Mouse (Mus musculus) E14TG2a.4 (cell line): ENCODE results near the gene G6pc3.

Experiments
- H3K27me3 ChIP-seq: 2 replicates; pipeline ENCODE4 v1.6.1; 2014; ENCODE audit warnings: low read length, control low read depth; ENCODE audit not compliant: insufficient read depth
- H3K36me3 ChIP-seq: 2 replicates; pipeline ENCODE4 v1.6.1; 2014; ENCODE audit warnings: low read length, control low read depth; ENCODE audit not compliant: insufficient read depth
- H3K4me1 ChIP-seq: replicated peaks from 2 replicates; pipeline ENCODE4 v1.6.1; 2014; ENCODE audit warnings: low read depth, low read length, control low read depth
- H3K4me3 ChIP-seq: replicated peaks from 2 replicates; pipeline ENCODE4 v1.5.1; 2014; ENCODE audit warnings: mild to moderate bottlenecking, low read length
- H3K9me3 ChIP-seq: 2 replicates; pipeline ENCODE4 v1.6.1; 2014; ENCODE audit warnings: low read length, control low read depth
- CTCF ChIP-seq: conservative IDR thresholded peaks from 2 replicates; pipeline ENCODE4 v1.5.1; 2014; ENCODE audit warnings: low read length
- NANOG ChIP-seq: IDR thresholded peaks from 2 replicates; pipeline ENCODE4 v1.6.1; 2014; ENCODE audit warnings: borderline replicate concordance, low read length, mixed read lengths
- POU5F1 ChIP-seq: IDR thresholded peaks from 2 replicates; pipeline ENCODE4 v1.6.1; 2014; ENCODE audit warnings: low read length, borderline replicate concordance

The G6pc3 gene

DNA sequence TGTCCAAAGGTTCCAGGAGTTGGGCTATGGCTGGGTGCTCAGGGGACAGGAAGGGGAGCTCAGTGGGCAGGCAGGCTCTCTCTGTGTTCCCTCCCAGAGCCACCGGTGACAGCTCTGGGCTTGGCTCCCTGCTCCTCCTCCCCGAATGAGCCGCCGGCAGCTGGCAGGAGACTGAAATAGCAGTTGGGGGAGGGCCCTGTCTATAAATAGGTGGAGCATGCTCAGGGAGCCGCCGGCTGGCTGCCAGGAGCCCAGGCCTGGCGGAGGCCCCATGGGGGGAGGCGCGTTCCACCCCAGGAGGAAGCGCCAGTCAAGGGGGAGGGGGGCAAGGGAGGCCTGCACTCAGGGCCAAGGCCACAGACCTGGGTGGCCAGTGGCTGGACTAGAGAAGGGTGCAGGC is 29.4 kb downstream of the G6pc3 start:
- Histone ChIP-seq H3K4me1 (peaks cover 99% of the 10 kb centered on the region), H3K9me3 (no peaks in the 10 kb centered on the region), H3K27me3 (0 out of 2 replicates have a peak, but pooled peaks cover 2% of the 10 kb centered on the region), H3K36me3 (peaks cover 36% of the 10 kb centered on the region), H3K4me3 (peak overlapping the region; percentile 75)
- no peak for TF ChIP-seq POU5F1
- no peak for TF ChIP-seq CTCF
- TF ChIP-seq NANOG, result no peak

DNA sequence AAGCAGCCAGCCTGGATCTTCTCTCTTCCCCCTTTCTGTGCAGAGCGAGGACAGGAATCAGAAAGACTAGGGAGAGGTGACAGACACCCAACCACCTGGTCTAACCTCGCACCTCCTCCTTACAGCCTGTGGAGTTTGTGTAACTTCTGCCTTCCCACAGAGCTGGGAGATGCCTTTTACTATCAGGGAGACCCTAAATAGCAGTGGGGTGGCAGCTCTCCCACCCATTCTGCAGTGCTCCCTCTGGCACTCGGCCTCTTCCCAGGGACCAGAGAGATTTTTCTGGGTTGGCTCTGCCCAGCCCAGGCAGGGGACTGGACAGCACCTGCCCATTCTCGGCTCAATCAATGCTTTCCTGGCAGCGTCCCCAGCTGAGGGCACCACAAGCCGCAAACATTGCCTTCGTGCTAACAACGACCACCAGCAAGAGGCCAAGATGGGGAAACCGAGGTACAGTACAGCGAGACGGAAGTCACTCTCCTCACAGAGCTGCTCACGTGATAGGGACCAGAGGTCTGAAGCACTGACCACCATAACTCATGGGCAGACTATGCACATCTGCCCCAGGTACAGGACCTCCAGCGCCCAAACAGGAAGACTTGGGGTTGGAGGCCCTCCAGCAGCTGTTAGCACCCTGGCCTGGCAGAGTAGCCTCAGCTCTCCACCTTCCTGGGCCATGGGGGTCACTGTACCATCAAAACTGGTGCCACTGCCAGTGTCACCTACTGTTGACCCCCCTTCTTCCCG is 30.0 kb downstream of the G6pc3 start:
- H3K4me1 ChIP-seq, result peaks cover 99% of the 10 kb centered on the region
- TF ChIP-seq POU5F1 (no peak), NANOG (no peak), CTCF (no peak)
- H3K36me3 ChIP-seq, result peaks cover 34% of the 10 kb centered on the region
- H3K4me3 ChIP-seq, result peak overlapping the region; percentile 75; the same call in 1 of the 2 replicates
- 0 out of 2 replicates have a peak, but pooled peaks cover 2% of the 10 kb centered on the region for H3K27me3 ChIP-seq
- H3K9me3 ChIP-seq, result no peaks in the 10 kb centered on the region

- TF ChIP-seq CTCF, result no peak
- H3K4me1 ChIP-seq, result peaks cover 99% of the 10 kb centered on the region
- no peaks in the 10 kb centered on the region for H3K9me3 ChIP-seq
- H3K36me3 ChIP-seq, result peaks cover 34% of the 10 kb centered on the region
- H3K27me3 ChIP-seq, result 0 out of 2 replicates have a peak, but pooled peaks cover 2% of the 10 kb centered on the region
- H3K4me3 ChIP-seq, result no peak overlapping the region
These were observed 30.6 kb downstream of the G6pc3 start for GRCm38 (mm10) chr11:102219994-102220346.

GRCm38 (mm10) chr11:102220451-102220850 is 31.0 kb downstream of the G6pc3 start:
- TF ChIP-seq CTCF (no peak), NANOG (no peak), POU5F1 (no peak)
- H3K4me1 ChIP-seq, result peaks cover 99% of the 10 kb centered on the region
- no peak overlapping the region for H3K4me3 ChIP-seq

GRCm38 (mm10) chr11:102221243-102221953 is 32.0 kb downstream of the G6pc3 start:
- TF ChIP-seq POU5F1 (no peak), NANOG (no peak)
- Histone ChIP-seq H3K4me1 (peaks cover 99% of the 10 kb centered on the region), H3K4me3 (0 out of 2 replicates have a peak overlapping the region, but pooled peaks have one; percentile 13), H3K36me3 (peaks cover 34% of the 10 kb centered on the region), H3K9me3 (no peaks in the 10 kb centered on the region), H3K27me3 (0 out of 2 replicates have a peak, but pooled peaks cover 2% of the 10 kb centered on the region)

More at GRCm38 (mm10) chr11:102220451-102220850, 31.0 kb downstream of the G6pc3 start:
- H3K9me3 ChIP-seq, result no peaks in the 10 kb centered on the region
- H3K27me3 ChIP-seq, result 0 out of 2 replicates have a peak, but pooled peaks cover 2% of the 10 kb centered on the region
- peaks cover 34% of the 10 kb centered on the region for H3K36me3 ChIP-seq

GRCm38 (mm10) chr11:102221954-102222351 is 32.5 kb downstream of the G6pc3 start:
- 0 out of 2 replicates have a peak, but pooled peaks cover 4% of the 10 kb centered on the region for H3K27me3 ChIP-seq
- no peak for TF ChIP-seq NANOG
- no peak for TF ChIP-seq POU5F1
- TF ChIP-seq CTCF, result no peak
- H3K4me1 ChIP-seq, result peaks cover 99% of the 10 kb centered on the region
- peaks cover 34% of the 10 kb centered on the region for H3K36me3 ChIP-seq
- 0 out of 2 replicates have a peak overlapping the region, but pooled peaks have one; percentile 13 for H3K4me3 ChIP-seq
- H3K9me3 ChIP-seq, result no peaks in the 10 kb centered on the region

DNA sequence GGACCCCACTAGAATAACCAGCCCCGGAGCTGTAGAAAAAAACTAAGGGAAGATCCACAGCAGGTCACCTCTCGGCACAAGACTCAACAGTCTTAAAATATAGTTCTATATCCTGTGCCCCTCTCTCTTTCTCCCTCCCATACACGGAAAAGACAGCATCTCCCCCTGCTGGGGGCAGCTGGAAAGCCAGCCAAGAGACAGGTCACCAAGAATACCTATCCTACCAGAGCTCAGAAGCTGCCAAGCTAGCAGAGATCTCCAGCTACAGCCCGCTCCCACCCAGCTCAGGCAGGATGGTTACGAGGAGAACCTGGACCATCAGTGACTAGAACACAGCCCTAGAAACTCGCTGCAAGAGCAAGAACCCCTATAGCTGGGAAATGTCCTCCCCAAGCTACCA is 33.7 kb downstream of the G6pc3 start:
- no peak for TF ChIP-seq POU5F1
- peak; percentile 63 for TF ChIP-seq CTCF
- H3K36me3 ChIP-seq, result peaks cover 27% of the 10 kb centered on the region

GRCm38 (mm10) chr11:102224686-102225085 is 35.3 kb downstream of the G6pc3 start:
- H3K9me3 ChIP-seq, result no peaks in the 10 kb centered on the region
- peak overlapping the region; percentile 59 for H3K4me3 ChIP-seq
- peaks cover 24% of the 10 kb centered on the region for H3K36me3 ChIP-seq
- peaks cover 18% of the 10 kb centered on the region for H3K27me3 ChIP-seq
- TF ChIP-seq POU5F1 (no peak), NANOG (no peak), CTCF (no peak)
- H3K4me1 ChIP-seq, result peaks cover 98% of the 10 kb centered on the region

More for the DNA sequence above, 33.7 kb downstream of the G6pc3 start:
- Histone ChIP-seq H3K4me1 (peaks cover 100% of the 10 kb centered on the region), H3K27me3 (peaks cover 7% of the 10 kb centered on the region; the same call in 1 of the 2 replicates), H3K4me3 (no peak overlapping the region), H3K9me3 (no peaks in the 10 kb centered on the region)

DNA sequence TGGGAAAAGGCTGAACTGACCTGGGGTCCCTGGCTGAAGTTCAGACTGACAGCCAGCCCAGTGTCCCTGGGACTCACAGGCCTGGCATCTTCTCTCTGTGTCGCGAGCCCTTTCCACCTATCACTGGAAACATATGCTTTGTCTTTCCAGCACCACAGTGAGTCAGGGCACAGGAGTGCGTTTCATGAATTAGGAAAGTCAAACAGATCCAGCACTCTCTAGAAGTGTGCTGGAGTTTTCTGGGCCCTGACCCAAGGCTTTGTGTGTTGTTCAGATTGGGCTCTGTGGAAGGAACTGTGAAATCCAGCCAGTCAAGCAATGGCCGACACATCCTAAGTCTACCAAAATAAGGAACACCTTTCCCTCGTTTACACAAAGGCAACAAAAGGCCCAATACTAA is 35.8 kb downstream of the G6pc3 start:
- Histone ChIP-seq H3K36me3 (peaks cover 19% of the 10 kb centered on the region), H3K27me3 (peaks cover 18% of the 10 kb centered on the region), H3K4me3 (peak overlapping the region; percentile 59)

More for the DNA sequence above, 35.8 kb downstream of the G6pc3 start:
- no peaks in the 10 kb centered on the region for H3K9me3 ChIP-seq
- H3K4me1 ChIP-seq, result peaks cover 93% of the 10 kb centered on the region
- TF ChIP-seq CTCF (no peak), NANOG (no peak), POU5F1 (no peak)
